Mouse (Mus musculus) subcutaneous adipose tissue, adult 2 months (tissue): Measurements from ENCODE around the gene Ror1. TPM values are rescaled to one million over a fixed set of nuclear protein-coding genes. Genes with fewer than 3 reads are reported as not detected.

ENCODE experiments used
- polyA plus RNA-seq: library from polyadenylated mRNA; depleted of rRNA; stranded (reverse); fragments of >200 nt; gene quantifications from 2 replicates; pipeline ENCODE4 v1.2.3, GENCODE M21; 2012; ENCODE audit warnings: low replicate concordance; rRNA removed

Gene Ror1
- polyA plus RNA-seq: 0.97 and 4.4 TPM in 2 replicates

GRCm38 (mm10) chr4:100095685-100096595 is at the start of gene Ror1:
Ror1 (plus strand) TSS chr4:100095791.

GRCm38 (mm10) chr4:100478592-100479321 is 383.2 kb downstream of the Ror1 start, which contains the start of gene Ube2u:
Ube2u (plus strand) TSS chr4:100478849.

Other genes starting within 250 kb of the Ror1 start
- gene Pgm1, start 166.4 kb upstream of the Ror1 start, polyA plus RNA-seq: 119 and 186 TPM in 2 replicates
- gene Itgb3bp, start 166.0 kb upstream of the Ror1 start, polyA plus RNA-seq: 0.97 and 1.1 TPM in 2 replicates